Mouse (Mus musculus): ENCODE data around the gene Slc25a4. TPM values are rescaled to one million over a fixed set of nuclear protein-coding genes. Genes with fewer than 3 reads are reported as not detected.

Gene Slc25a4
- polyA plus RNA-seq, 1 experiment from 2014 or later: 1,564 TPM

Small RNA genes lying within 50 kb of the gene (microRNA-seq; reads per million reads assigned to microRNA genes)
- not detected for gene Gm23812 (ENCODE audit: borderline number of aligned reads)

Other genes starting within 250 kb of the Slc25a4 start
- 2.1 and 2.4 TPM in 2 replicates for gene 1700029J07Rik, start 236.0 kb downstream of the Slc25a4 start, polyA plus RNA-seq (2014; fragmentation: Nextera tagmentation; extraction: Ambion mirVana)
- 62.0 and 62.7 TPM in 2 replicates for gene Ufsp2, start 235.8 kb downstream of the Slc25a4 start, polyA plus RNA-seq (2014; fragmentation: Nextera tagmentation; extraction: Ambion mirVana)
- gene Lrp2bp, start 212.0 kb downstream of the Slc25a4 start, polyA plus RNA-seq (2014; fragmentation: Nextera tagmentation; extraction: Ambion mirVana): 0.89 and 1.2 TPM in 2 replicates
- 11.0 and 13.9 TPM in 2 replicates for gene Ankrd37, start 205.6 kb downstream of the Slc25a4 start, polyA plus RNA-seq (2014; fragmentation: Nextera tagmentation; extraction: Ambion mirVana)
- 21.5 and 22.3 TPM in 2 replicates for gene Cfap97, start 59.5 kb downstream of the Slc25a4 start, polyA plus RNA-seq (2014; fragmentation: Nextera tagmentation; extraction: Ambion mirVana)
- 2.9 and 6.6 TPM in 2 replicates for gene Snx25, start 59.1 kb downstream of the Slc25a4 start, polyA plus RNA-seq (2014; fragmentation: Nextera tagmentation; extraction: Ambion mirVana)
- gene Helt, start 83.4 kb upstream of the Slc25a4 start, polyA plus RNA-seq (2014; fragmentation: Nextera tagmentation; extraction: Ambion mirVana): not detected in 2 replicates